29 mouse cellular contexts compared by ENCODE assay signal in the genomic region with DNA sequence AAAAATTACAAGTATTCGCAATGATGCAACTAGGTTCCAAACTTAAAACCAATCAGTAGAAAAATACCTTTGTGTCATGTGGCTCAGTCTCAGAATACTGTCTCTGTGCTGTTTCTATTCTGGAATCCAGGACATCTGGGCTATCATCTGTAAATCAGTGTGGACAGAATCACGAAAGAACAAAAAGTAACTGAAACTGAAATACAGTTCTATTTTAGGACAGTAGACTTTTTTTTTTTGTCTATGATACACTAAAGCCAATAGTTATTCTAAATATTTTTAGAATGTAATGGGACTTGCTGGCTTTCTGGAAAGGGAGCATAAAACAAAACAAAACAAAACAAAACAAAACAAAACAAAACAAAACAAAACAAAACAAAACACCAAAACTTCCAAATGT. TPM values are rescaled to one million over a fixed set of nuclear protein-coding genes. Genes with fewer than 3 reads are reported as not detected.
"Had no signal": no experiment of that assay in that cellular context is flagged by ENCODE, and none has a peak within 500 bp of the region (broad histone marks: within the 10 kb centered on the region; RNA-seq: fewer than 3 reads in every experiment).

No protein-coding gene starts in this region.

- ATAC-seq: hindbrain, postnatal 0 days; intestine, embryonic 16.5 days; liver, embryonic 12.5 days had no signal

- H3K4me3 ChIP-seq: heart, adult 2 months; heart, embryonic 13.5 days; heart, embryonic 15.5 days; hindbrain, embryonic 13.5 days; hindbrain, embryonic 15.5 days; kidney, embryonic 15.5 days; layer of hippocampus, adult 2 months; limb, embryonic 13.5 days; limb, embryonic 15.5 days; liver, embryonic 12.5 days had no signal

- H3K4me2 ChIP-seq: heart, embryonic 11.5 days; heart, embryonic 13.5 days; heart, embryonic 15.5 days; hindbrain, embryonic 13.5 days; hindbrain, embryonic 15.5 days; kidney, embryonic 15.5 days; limb, embryonic 13.5 days; limb, embryonic 15.5 days; liver, embryonic 12.5 days had no signal

- H3K27me3 ChIP-seq: heart, embryonic 13.5 days; heart, embryonic 15.5 days; hindbrain, embryonic 13.5 days; hindbrain, embryonic 15.5 days; kidney, embryonic 15.5 days; limb, embryonic 13.5 days; limb, embryonic 15.5 days; liver, embryonic 12.5 days had no signal

- DNase-seq: gastrocnemius, postnatal 14 days; gastrocnemius, postnatal 36 days; heart, adult 2 months; heart, postnatal 14 days; heart, postnatal 36 days; kidney, adult 11 months; kidney, adult 2 months; kidney, adult 9 months; kidney, postnatal 14 days; kidney, postnatal 36 days; layer of hippocampus, postnatal 36 days; left cerebral cortex, postnatal 4 days had no signal

- H3K4me1 ChIP-seq: heart, embryonic 13.5 days; heart, embryonic 15.5 days; hindbrain, embryonic 13.5 days; hindbrain, embryonic 15.5 days; kidney, embryonic 15.5 days; limb, embryonic 13.5 days; limb, embryonic 15.5 days had no signal

- H3K9me3 ChIP-seq: heart, embryonic 13.5 days; heart, embryonic 15.5 days; hindbrain, embryonic 13.5 days; hindbrain, embryonic 15.5 days; kidney, embryonic 15.5 days; limb, embryonic 13.5 days; limb, embryonic 15.5 days; liver, embryonic 12.5 days had no signal

- H3K27ac ChIP-seq: heart, adult 2 months; heart, embryonic 13.5 days; heart, embryonic 15.5 days; hindbrain, embryonic 13.5 days; hindbrain, embryonic 15.5 days; hindbrain, postnatal 0 days; kidney, embryonic 15.5 days; kidney, postnatal 0 days; limb, embryonic 13.5 days; limb, embryonic 15.5 days; liver, embryonic 12.5 days; liver, embryonic 14.5 days had no signal

- H3K9ac ChIP-seq: heart, embryonic 13.5 days; heart, embryonic 15.5 days; hindbrain, embryonic 13.5 days; hindbrain, embryonic 15.5 days; kidney, embryonic 15.5 days; limb, embryonic 13.5 days; limb, embryonic 15.5 days; liver, embryonic 12.5 days; liver, embryonic 14.5 days had no signal

RNA-seq across cellular contexts. Expression of a gene that starts 40.8 kb away (rescaled TPM):
- polyA plus RNA-seq: gonadal fat pad, adult 2 months; heart, embryonic 11.5 days; heart, embryonic 15.5 days; heart, postnatal 0 days; hindbrain, embryonic 13.5 days; hindbrain, embryonic 15.5 days; hindbrain, postnatal 0 days; kidney, adult 2 months; kidney, embryonic 15.5 days; kidney, postnatal 0 days; liver, adult 2 months had no signal
